Mouse (Mus musculus): ENCODE results near the gene Scd3.

GRCm38 (mm10) chr19:44231608-44232151, 28.6 kb downstream of the Scd3 start:
- TF ChIP-seq CTCF (IDR thresholded peaks at IDR 0.05; ENCODE audit: low read depth) (no peak), EP300 (IDR thresholded peaks at IDR 0.05; ENCODE audit: low read depth) (peak; percentile 80)

All from liver, postnatal 0 days (tissue).